Mouse (Mus musculus) embryo, embryonic 9.5 days (tissue): ENCODE measurements around the gene Nipal3.

ENCODE experiments used
- DNase-seq: peaks from one replicate; pipeline ENCODE4 v3.0.0-alpha.2; 2017; ENCODE audit errors: extremely low spot score

The Nipal3 gene

GRCm38 (mm10) chr4:135433443-135434394 lies 61.1 kb downstream of the Nipal3 start, which contains the start of gene Rcan3:
Gene Rcan3 (minus strand): TSS chr4:135433853.
- DNase-seq, result peak; percentile 90

- DNase-seq, result no peak
These were observed 61.8 kb downstream of the Nipal3 start for GRCm38 (mm10) chr4:135433086-135433442.

DNA sequence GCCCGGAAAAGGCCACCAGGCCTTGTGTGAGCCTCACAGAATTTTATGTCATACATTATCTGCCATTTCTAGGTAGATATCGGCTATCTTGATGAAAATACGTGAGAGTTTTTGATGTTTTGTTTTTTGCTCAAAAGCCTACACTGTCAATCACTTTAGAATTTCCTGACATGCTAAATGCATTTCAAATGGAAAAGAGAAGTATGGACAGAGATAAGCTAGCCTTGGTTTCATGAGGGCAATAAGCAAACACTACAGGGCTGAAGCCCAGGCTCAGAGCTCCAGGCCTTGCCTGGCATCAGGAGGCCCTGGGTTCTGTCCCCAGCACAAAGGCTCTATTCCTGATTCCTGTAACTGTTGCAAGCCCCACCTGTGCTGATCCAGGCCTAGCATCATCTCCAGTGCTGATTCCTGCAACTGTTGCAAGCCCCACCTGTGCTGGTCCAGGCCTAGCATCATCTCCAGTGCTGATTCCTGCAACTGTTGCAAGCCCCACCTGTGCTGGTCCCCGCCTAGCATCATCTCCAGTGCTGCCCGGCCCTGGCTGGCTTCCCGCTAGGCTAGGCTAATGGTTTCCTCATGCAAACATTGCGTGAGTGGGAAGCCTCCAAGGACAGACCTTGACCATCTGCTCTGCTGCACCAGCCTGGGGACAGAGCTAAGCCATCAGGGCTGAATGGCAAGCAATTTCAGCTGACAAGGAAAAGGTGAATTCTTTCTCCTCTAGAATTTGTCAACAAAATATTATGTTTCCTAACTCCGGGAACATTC lies 64.7 kb downstream of the Nipal3 start:
- DNase-seq, result no peak

GRCm38 (mm10) chr4:135429383-135429782 lies 65.5 kb downstream of the Nipal3 start:
- DNase-seq, result no peak

DNA sequence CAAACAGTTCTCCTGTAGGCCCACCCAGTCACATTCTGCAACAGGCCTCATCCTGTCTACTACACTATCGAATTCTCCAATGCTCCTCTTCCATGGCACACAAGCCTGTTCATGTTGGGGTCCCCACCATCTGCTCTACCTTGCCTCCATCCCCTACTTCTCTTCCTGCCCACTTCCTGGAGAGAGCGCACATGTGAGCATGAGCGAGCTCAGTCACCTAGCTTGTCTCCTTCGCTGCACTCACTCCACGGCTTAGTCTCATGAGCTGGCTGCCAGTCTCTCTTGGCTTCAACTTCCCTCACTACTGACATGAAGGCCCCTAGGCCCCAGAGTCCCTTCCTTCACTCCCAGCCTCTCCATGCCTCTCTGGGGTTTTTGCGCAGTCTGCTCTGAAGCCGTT lies 68.3 kb downstream of the Nipal3 start:
- no peak for DNase-seq

DNA sequence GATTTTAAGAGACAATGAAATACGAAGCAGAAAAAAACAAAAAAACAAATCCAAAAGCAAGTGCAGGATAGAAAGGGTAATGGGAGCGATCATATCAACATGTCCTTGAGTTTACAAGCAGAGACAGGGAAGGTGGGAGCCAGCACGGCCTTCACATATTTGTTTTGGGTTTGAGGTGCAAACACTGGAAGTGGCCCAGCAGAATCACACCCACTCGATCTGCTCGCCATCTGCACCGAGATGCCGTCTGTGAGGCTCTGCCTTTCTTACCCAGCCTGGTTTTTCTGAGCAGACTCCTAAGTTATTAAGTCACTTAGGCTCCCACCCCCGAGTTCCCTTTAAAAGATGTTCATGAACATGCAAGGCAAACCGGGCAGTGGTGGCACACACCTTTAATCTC lies 69.2 kb downstream of the Nipal3 start:
- no peak for DNase-seq

GRCm38 (mm10) chr4:135420961-135421360 lies 73.9 kb downstream of the Nipal3 start:
- DNase-seq, result no peak

- DNase-seq, result no peak
These were observed 74.4 kb downstream of the Nipal3 start for GRCm38 (mm10) chr4:135420416-135420815.

- DNase-seq, result no peak
These were observed 74.8 kb downstream of the Nipal3 start for GRCm38 (mm10) chr4:135419996-135420395.

GRCm38 (mm10) chr4:135416367-135416766 lies 78.5 kb downstream of the Nipal3 start:
- no peak for DNase-seq

DNA sequence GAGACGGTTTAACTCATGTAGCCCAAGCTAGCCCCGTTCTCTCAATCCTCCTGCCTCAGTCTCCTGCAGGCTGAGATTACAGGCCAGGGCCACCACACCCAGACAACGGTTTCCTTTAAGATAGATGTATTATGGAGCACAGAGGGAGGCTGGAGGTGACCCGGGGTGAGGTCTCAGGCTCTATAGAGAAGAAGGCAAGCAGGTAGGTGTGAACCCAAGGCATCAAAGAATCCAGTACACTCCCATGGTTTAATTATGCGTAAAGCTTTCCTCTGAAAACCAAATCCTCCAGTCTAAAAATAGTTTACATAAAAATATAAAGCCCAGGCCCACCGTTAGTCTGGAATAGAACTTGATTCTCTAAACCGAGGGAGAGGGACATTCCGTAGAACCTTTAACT lies 81.3 kb downstream of the Nipal3 start:
- no peak for DNase-seq

- DNase-seq, result peak; percentile 33
These were observed 83.2 kb downstream of the Nipal3 start for GRCm38 (mm10) chr4:135411633-135412032.

DNA sequence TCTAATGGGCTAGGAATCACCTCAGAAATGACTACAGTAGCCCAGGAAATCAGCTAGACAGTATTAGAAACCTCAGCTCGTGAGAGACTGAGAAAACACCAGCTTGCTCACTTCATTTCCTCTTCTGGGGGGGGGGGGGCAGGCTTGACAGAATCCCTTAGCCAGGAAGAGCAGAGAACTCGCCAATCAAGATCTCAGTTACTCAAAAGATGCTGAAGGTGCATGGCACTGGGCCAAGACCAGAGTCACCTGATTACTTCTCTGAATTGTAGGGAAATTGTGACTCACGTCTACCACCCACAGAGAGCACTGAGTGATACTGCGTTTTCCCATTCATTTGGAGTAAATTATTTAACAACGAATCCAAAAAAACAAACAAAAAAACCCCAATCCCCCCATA lies 88.7 kb downstream of the Nipal3 start:
- no peak for DNase-seq

DNA sequence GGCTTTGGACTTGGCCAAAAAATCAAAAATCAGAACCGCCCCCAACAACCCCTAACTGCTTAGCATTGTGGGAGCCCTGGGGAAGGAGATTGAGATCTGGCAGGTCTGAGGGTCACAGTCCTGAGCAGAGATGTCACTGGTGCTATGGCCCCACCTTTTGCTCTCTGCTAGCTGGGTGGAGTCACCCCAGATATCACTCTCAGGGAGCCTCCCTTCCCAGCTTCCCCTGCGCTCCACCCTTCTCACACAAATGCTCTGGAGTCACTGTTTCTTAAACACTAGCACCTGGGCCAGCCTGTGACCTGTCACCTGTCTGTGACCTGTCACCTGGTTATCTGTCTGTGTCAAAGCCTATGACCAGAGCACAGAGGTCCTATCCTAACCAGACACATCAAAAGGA lies 89.9 kb downstream of the Nipal3 start:
- no peak for DNase-seq

DNA sequence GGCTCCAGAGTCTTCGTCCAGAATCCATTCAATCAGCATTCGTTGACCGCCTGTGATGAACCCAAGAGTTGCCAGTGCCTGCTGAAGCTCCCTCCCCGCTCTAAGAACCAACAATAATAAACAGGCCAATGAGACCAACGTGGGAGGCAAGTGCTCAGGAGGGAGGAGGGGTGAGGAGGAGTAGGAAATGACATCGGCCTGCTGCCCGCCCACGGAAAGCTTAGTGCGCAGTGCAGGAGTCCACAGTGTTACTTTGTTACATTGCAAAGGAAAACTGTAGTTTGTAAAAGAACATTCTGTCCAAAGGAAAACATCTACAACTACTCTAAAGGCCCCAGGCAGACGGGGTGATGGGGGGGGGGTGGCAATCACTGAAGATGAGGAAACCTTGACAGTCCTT lies 90.8 kb downstream of the Nipal3 start:
- DNase-seq, result no peak

GRCm38 (mm10) chr4:135401881-135402280 lies 93.0 kb downstream of the Nipal3 start:
- no peak for DNase-seq

DNA sequence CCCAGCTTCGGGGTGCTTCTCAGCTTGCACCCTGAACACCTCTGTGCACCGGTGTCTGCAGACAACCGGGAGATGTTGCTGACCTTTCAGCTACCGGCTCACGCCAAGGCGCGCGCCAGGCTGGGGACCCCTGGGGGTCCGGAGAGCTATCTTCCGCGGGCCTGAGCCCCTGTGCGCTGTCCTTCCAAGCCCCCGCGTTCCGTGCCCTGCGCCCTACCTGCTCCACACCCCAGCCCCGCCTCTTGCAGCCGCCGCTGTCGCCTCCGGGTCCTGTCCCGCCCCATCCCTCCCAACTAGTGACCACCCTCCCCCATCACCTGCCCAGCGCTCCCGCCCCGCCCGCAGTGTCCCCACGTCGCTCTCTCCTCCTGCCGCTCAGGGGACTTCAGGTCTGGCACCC lies 96.8 kb downstream of the Nipal3 start, which contains the start of gene Ncmap:
TSS of gene Ncmap (minus strand) at position 237 of the 400 bp plus-strand sequence.
- peak; percentile 12 for DNase-seq

GRCm38 (mm10) chr4:135397551-135397950 lies 97.3 kb downstream of the Nipal3 start:
- DNase-seq, result peak; percentile 20

DNA sequence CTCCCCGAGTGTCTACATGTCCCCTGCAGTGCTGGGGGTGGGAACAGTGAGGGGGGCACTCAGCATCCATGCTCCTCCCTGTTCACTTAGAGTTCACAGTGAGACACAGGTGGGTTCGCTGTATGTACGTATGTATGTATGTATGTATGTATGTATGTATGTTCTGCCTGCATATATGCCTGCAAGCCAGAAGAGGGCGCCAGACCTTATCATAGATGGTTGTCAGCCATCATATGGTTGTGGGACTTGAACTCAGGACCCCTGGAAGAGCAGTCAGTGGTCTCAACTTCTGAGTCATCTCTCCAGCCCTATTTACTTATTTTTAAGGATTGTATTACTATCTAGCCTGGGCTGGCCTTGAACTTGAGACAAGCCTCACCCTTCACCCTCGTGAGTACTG lies 98.5 kb downstream of the Nipal3 start:
- DNase-seq, result no peak
